Mouse (Mus musculus): ENCODE data around the gene Ubtd1. TPM values are rescaled to one million over a fixed set of nuclear protein-coding genes. Genes with fewer than 3 reads are reported as not detected.

Gene Ubtd1
- 21.3 and 23.2 TPM in 2 replicates for polyA plus RNA-seq (2015; fragmentation: Nextera tagmentation; extraction: Ambion mirVana)

GRCm38 (mm10) chr19:41981595-41981927 lies at the start of gene Ubtd1:
Gene Ubtd1, plus strand, starts transcription at chr19:41981763.
- Histone ChIP-seq H3K4me2 (replicated peaks; ENCODE audit: low read depth, low read length) (peak within 1 kb of the TSS; percentile 93), H3K9me3 (ENCODE audit: low read length) (no peaks in the 10 kb centered on the region), H3K4me3 (ENCODE audit: low read depth, low read length) (peak within 1 kb of the TSS; percentile 91), H3K27ac (ENCODE audit: low read length) (peak within 1 kb of the TSS; percentile 97), H3K9ac (replicated peaks; ENCODE audit: low read depth) (peak within 1 kb of the TSS; percentile 90), H3K4me1 (ENCODE audit: insufficient read depth, low read depth, low read length) (peaks cover 5% of the 10 kb centered on the region), H3K27me3 (replicated peaks; ENCODE audit: insufficient read depth, low read length) (no peaks in the 10 kb centered on the region), H3K36me3 (ENCODE audit: insufficient read depth, low read length) (no peaks in the 10 kb centered on the region)
- TF ChIP-seq EP300 (IDR thresholded peaks at IDR 0.05), result no peak
- no peak for TF ChIP-seq CTCF (IDR thresholded peaks at IDR 0.05)
- under 1% methylated on average over 22 of the region's 33 CpGs for WGBS
- no peak for DNase-seq (ENCODE audit: low spot score)
- no peak for ATAC-seq

DNA sequence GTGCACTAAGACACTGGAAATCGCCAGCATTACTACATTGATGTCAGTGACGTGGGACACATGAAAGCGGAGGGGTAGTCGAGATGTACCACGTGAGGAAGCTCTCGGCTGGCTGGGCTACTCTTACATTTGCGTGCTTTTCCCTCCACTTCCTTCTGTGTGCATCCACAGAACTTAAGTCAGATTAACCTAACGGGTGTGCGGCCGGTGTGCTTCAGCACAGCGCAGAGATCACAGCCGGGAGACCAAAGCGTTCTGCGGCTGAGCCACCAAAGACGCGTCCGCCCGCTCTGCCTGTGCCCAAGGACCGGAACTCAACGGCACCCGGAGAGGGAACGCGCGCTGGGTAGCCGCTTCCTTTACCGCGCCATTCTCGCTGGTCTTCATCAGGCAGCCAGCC lies 48.9 kb upstream of the Ubtd1 start:
- H3K27ac ChIP-seq (ENCODE audit: low read length), result peak overlapping the region; percentile 54; the same call in 1 of the 2 replicates
- no peaks in the 10 kb centered on the region; the same call in 1 of the 2 replicates for H3K36me3 ChIP-seq (ENCODE audit: insufficient read depth, low read length)
- H3K27me3 ChIP-seq (replicated peaks; ENCODE audit: insufficient read depth, low read length), result no peaks in the 10 kb centered on the region
- H3K4me3 ChIP-seq (ENCODE audit: low read depth, low read length), result peak overlapping the region; percentile 65
- 0 out of 2 replicates have a peak, but pooled peaks cover 4% of the 10 kb centered on the region for H3K4me1 ChIP-seq (ENCODE audit: insufficient read depth, low read depth, low read length)
- peak overlapping the region; percentile 90 for H3K4me2 ChIP-seq (replicated peaks; ENCODE audit: low read depth, low read length)
- peak overlapping the region; percentile 58 for H3K9ac ChIP-seq (replicated peaks; ENCODE audit: low read depth)
- no peaks in the 10 kb centered on the region for H3K9me3 ChIP-seq (ENCODE audit: low read length)
- peak; percentile 28 for DNase-seq (ENCODE audit: low spot score)
- WGBS, result under 1% methylated on average over 28 of the region's 28 CpGs
- ATAC-seq, result peak; percentile 5
- TF ChIP-seq CTCF (IDR thresholded peaks at IDR 0.05) (no peak), EP300 (IDR thresholded peaks at IDR 0.05) (no peak)

GRCm38 (mm10) chr19:41933179-41934086 lies 48.1 kb upstream of the Ubtd1 start, which contains the start of the genes Exosc1 and Zdhhc16:
Gene Exosc1, minus strand, starts transcription at chr19:41933423.
Gene Zdhhc16, plus strand, starts transcription at chr19:41933480.
- Histone ChIP-seq H3K4me1 (ENCODE audit: insufficient read depth, low read depth, low read length) (0 out of 2 replicates have a peak, but pooled peaks cover 4% of the 10 kb centered on the region), H3K27me3 (replicated peaks; ENCODE audit: insufficient read depth, low read length) (no peaks in the 10 kb centered on the region), H3K4me2 (replicated peaks; ENCODE audit: low read depth, low read length) (peak within 1 kb of the TSS; percentile 90), H3K4me3 (ENCODE audit: low read depth, low read length) (peak within 1 kb of the TSS; percentile 65), H3K36me3 (ENCODE audit: insufficient read depth, low read length) (no peaks in the 10 kb centered on the region), H3K9ac (replicated peaks; ENCODE audit: low read depth) (peak within 1 kb of the TSS; percentile 58), H3K27ac (ENCODE audit: low read length) (peak within 1 kb of the TSS; percentile 54; the same call in 1 of the 2 replicates), H3K9me3 (ENCODE audit: low read length) (no peaks in the 10 kb centered on the region)
- under 1% methylated on average over 47 of the region's 47 CpGs for WGBS
- ATAC-seq, result peak; percentile 100
- peak; percentile 99 for DNase-seq (ENCODE audit: low spot score)
- peak; percentile 7; the same call in 1 of the 2 replicates for TF ChIP-seq CTCF (IDR thresholded peaks at IDR 0.05)
- no peak for TF ChIP-seq EP300 (IDR thresholded peaks at IDR 0.05)

GRCm38 (mm10) chr19:41934124-41934523 lies 47.4 kb upstream of the Ubtd1 start:
- no peaks in the 10 kb centered on the region for H3K36me3 ChIP-seq (ENCODE audit: insufficient read depth, low read length)
- H3K4me3 ChIP-seq (ENCODE audit: low read depth, low read length), result peak overlapping the region; percentile 65
- WGBS, result 28% methylated on average over 6 of the region's 6 CpGs
- H3K27me3 ChIP-seq (replicated peaks; ENCODE audit: insufficient read depth, low read length), result no peaks in the 10 kb centered on the region
- no peak for DNase-seq (ENCODE audit: low spot score)
- H3K4me2 ChIP-seq (replicated peaks; ENCODE audit: low read depth, low read length), result peak overlapping the region; percentile 90
- H3K9me3 ChIP-seq (ENCODE audit: low read length), result no peaks in the 10 kb centered on the region
- H3K27ac ChIP-seq (ENCODE audit: low read length), result no peak overlapping the region
- TF ChIP-seq CTCF (IDR thresholded peaks at IDR 0.05) (no peak), EP300 (IDR thresholded peaks at IDR 0.05) (no peak)
- no peak for ATAC-seq
- H3K9ac ChIP-seq (replicated peaks; ENCODE audit: low read depth), result peak overlapping the region; percentile 51
- H3K4me1 ChIP-seq (ENCODE audit: insufficient read depth, low read depth, low read length), result 0 out of 2 replicates have a peak, but pooled peaks cover 4% of the 10 kb centered on the region

DNA sequence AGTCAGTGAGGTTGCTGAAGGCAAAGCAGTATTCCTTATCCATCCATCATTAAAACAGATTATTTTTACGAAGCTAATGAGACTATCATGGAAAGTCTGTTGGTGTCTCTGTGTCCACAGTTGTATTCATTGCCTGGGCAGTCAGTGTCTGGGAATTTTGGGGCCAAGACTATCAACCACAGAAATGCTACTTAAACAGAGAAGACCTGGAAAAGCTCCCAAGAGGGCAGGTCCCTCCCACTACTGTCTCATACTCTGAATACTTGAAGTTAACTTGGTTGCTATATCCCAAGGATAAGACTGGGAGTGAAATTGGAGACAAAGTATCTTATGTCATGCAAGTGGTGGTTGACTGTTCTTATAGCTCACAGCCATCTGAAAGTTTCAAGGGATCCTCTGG lies 45.6 kb upstream of the Ubtd1 start:
- H3K36me3 ChIP-seq (ENCODE audit: insufficient read depth, low read length), result 0 out of 2 replicates have a peak, but pooled peaks cover 3% of the 10 kb centered on the region
- TF ChIP-seq CTCF (IDR thresholded peaks at IDR 0.05) (no peak), EP300 (IDR thresholded peaks at IDR 0.05) (no peak)
- no peak for ATAC-seq

GRCm38 (mm10) chr19:41938539-41938938 lies 43.0 kb upstream of the Ubtd1 start:
- WGBS, result 86% methylated on average over 5 of the region's 5 CpGs
- Histone ChIP-seq H3K4me1 (ENCODE audit: insufficient read depth, low read depth, low read length) (no peaks in the 10 kb centered on the region), H3K4me3 (ENCODE audit: low read depth, low read length) (no peak overlapping the region), H3K27me3 (replicated peaks; ENCODE audit: insufficient read depth, low read length) (no peaks in the 10 kb centered on the region), H3K27ac (ENCODE audit: low read length) (no peak overlapping the region), H3K9me3 (ENCODE audit: low read length) (no peaks in the 10 kb centered on the region), H3K36me3 (ENCODE audit: insufficient read depth, low read length) (peaks cover 25% of the 10 kb centered on the region), H3K4me2 (replicated peaks; ENCODE audit: low read depth, low read length) (no peak overlapping the region), H3K9ac (replicated peaks; ENCODE audit: low read depth) (no peak overlapping the region)
- TF ChIP-seq CTCF (IDR thresholded peaks at IDR 0.05) (no peak), EP300 (IDR thresholded peaks at IDR 0.05) (no peak)
- no peak for ATAC-seq
- DNase-seq (ENCODE audit: low spot score), result no peak

More for the DNA sequence above, 45.6 kb upstream of the Ubtd1 start:
- no peaks in the 10 kb centered on the region for H3K9me3 ChIP-seq (ENCODE audit: low read length)
- no peak overlapping the region for H3K9ac ChIP-seq (replicated peaks; ENCODE audit: low read depth)
- WGBS, result 82% methylated on average over 1 of the region's 1 CpGs
- H3K4me1 ChIP-seq (ENCODE audit: insufficient read depth, low read depth, low read length), result 0 out of 2 replicates have a peak, but pooled peaks cover 4% of the 10 kb centered on the region
- H3K4me2 ChIP-seq (replicated peaks; ENCODE audit: low read depth, low read length), result no peak overlapping the region
- no peak overlapping the region for H3K4me3 ChIP-seq (ENCODE audit: low read depth, low read length)
- DNase-seq (ENCODE audit: low spot score), result no peak
- no peaks in the 10 kb centered on the region for H3K27me3 ChIP-seq (replicated peaks; ENCODE audit: insufficient read depth, low read length)
- no peak overlapping the region for H3K27ac ChIP-seq (ENCODE audit: low read length)
